Mouse (Mus musculus) adrenal gland, postnatal 0 days (tissue): ENCODE results near the gene Adam4. TPM values are rescaled to one million over a fixed set of nuclear protein-coding genes. Genes with fewer than 3 reads are reported as not detected.

ENCODE experiments used
- polyA plus RNA-seq: library from polyadenylated mRNA; unstranded; fragments of >200 nt; fragmentation: Nextera tagmentation; extraction: Ambion mirVana; gene quantifications from 2 replicates; pipeline ENCODE4 v1.2.1, GENCODE M21; 2015

Adam4 gene
- 0.37 and 0.49 TPM in 2 replicates for polyA plus RNA-seq

DNA sequence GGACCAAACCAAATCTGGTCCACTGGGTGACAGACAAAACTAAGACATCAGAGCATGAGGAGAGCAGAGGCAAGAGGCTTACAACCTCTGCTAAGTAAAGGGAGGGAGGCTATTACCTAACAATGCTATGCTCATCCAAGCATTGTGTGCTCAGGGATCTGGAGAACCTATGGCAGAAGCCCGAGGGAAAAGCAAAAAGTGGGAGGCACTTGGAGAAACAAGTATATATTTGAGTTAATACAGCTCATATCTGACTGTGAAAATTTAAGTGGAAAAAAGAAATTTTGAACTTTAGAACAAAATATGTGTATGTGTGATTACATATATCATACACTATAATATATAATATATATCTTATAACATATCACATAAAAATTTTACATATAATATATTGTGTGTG lies at the start of gene Adam4:
TSS of gene Adam4 (minus strand) at position 101 of the 400 bp plus-strand sequence.

DNA sequence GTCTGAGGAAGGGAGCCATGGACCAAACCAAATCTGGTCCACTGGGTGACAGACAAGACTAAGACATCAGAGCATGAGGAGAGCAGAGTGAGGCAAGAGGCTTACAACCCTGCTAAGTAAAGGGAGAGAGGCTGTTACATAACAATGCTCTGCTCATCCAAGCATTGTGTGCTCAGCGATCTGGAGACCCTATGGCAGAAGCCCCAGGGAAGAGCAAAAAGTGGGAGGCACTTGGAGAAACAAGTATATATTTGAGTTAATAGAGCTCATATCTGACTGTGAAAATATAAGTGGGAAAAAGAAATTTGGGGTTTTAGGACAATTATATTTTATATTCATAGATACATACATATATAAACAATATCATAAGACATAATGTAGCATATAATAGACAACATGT lies 42.4 kb downstream of the Adam4 start, which contains the start of gene Gm4787:
TSS of gene Gm4787 (minus strand) at position 101 of the 400 bp plus-strand sequence.

Other genes with a start within 250 kb of the Adam4 start
- gene Slc8a3, start 88.8 kb downstream of the Adam4 start, polyA plus RNA-seq: 0.87 and 1.5 TPM in 2 replicates
- gene Gm4787, start 42.5 kb downstream of the Adam4 start, polyA plus RNA-seq: 0.25 and 0.44 TPM in 2 replicates
- gene Cox16, start 63.2 kb upstream of the Adam4 start, polyA plus RNA-seq: 338 and 533 TPM in 2 replicates
- 32.5 and 37.2 TPM in 2 replicates for gene Gm20498, start 111.0 kb upstream of the Adam4 start, polyA plus RNA-seq
- 20.6 and 25.2 TPM in 2 replicates for gene Synj2bp, start 111.0 kb upstream of the Adam4 start, polyA plus RNA-seq
- gene Adam21, start 146.5 kb upstream of the Adam4 start, polyA plus RNA-seq: 0.12 and 0.58 TPM in 2 replicates
- 69.3 and 96.5 TPM in 2 replicates for gene Med6, start 173.1 kb upstream of the Adam4 start, polyA plus RNA-seq
- 2.2 and 5.2 TPM in 2 replicates for gene Ttc9, start 209.3 kb upstream of the Adam4 start, polyA plus RNA-seq